Mouse (Mus musculus): ENCODE results near the gene Abcc4.

DNA sequence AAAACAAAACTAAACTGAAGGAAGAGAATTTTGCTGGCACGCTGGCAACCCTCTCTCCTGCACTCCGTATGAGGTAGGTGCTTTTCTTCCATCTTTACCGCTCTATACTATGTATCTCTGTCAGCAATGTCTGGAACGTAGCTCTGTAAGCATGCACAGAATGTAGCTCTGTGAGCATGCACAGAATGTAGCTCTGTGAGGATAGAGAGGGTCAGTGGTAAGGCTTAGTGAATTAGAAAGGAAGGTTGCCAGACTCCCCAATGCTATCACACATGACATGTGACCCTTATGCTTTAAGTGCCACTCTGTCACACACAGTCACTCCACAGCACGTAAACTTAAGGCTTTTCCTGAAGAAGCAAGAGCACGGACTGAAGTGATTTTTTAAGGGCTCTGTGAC is 161.5 kb downstream of the Abcc4 start:
- TF ChIP-seq CTCF (IDR thresholded peaks at IDR 0.05; ENCODE audit: low read depth, low read length) (no peak), POLR2A (IDR thresholded peaks at IDR 0.05; ENCODE audit: extremely low read depth, insufficient read depth, low read length) (no peak)

All from liver, adult 2 months (tissue).